Mouse (Mus musculus) embryonic fibroblast, embryonic 13.5 days (primary cell): ENCODE data around the gene Bag3.

ENCODE experiments used
- CTCF ChIP-seq: IDR thresholded peaks from 2 replicates; pipeline ENCODE4 v1.5.1; 2011; ENCODE audit warnings: mild to moderate bottlenecking, control low read depth, low read length, moderate library complexity, borderline replicate concordance; ENCODE audit not compliant: insufficient read depth
- POLR2A ChIP-seq: IDR thresholded peaks from 2 replicates; pipeline ENCODE4 v1.6.1; 2011; ENCODE audit warnings: low read depth, mild to moderate bottlenecking, control low read depth, low read length, moderate library complexity

GRCm38 (mm10) chr7:128543148-128543855, 19.9 kb downstream of the Bag3 start:
- TF ChIP-seq POLR2A (no peak), CTCF (no peak)
